Mouse (Mus musculus) ES-Bruce4 (cell line): ENCODE measurements around the gene Zfp512b. TPM values are rescaled to one million over a fixed set of nuclear protein-coding genes. Genes with fewer than 3 reads are reported as not detected.

Experiments
- H3K27ac ChIP-seq: 2 replicates; pipeline ENCODE4 v1.5.1; 2012; ENCODE audit warnings: low read length, inconsistent platforms; ENCODE audit not compliant: insufficient read depth
- H3K27me3 ChIP-seq: 2 replicates; pipeline ENCODE4 v1.6.1; 2012; ENCODE audit warnings: mild to moderate bottlenecking, low read length, inconsistent platforms; ENCODE audit not compliant: control insufficient read depth, poor library complexity, insufficient read depth, severe bottlenecking
- H3K36me3 ChIP-seq: 2 replicates; pipeline ENCODE4 v1.6.1; 2012; ENCODE audit warnings: inconsistent platforms, mild to moderate bottlenecking, low read length, moderate library complexity; ENCODE audit not compliant: control insufficient read depth, poor library complexity, insufficient read depth, severe bottlenecking
- H3K4me1 ChIP-seq: one replicate; pipeline ENCODE4 v1.8.1; 2011; ENCODE audit warnings: low read length; ENCODE audit not compliant: control insufficient read depth, insufficient read depth
- H3K4me3 ChIP-seq: 2 replicates; pipeline ENCODE4 v1.5.1; 2011; ENCODE audit warnings: low read depth, mild to moderate bottlenecking, low read length
- H3K9ac ChIP-seq: 2 replicates; pipeline ENCODE4 v1.6.1; 2012; ENCODE audit warnings: low read depth, mild to moderate bottlenecking, inconsistent platforms; ENCODE audit not compliant: poor library complexity, severe bottlenecking
- H3K9me3 ChIP-seq: replicated peaks from 2 replicates; pipeline ENCODE4 v1.6.1; 2012; ENCODE audit warnings: mild to moderate bottlenecking, low read length, inconsistent platforms; ENCODE audit not compliant: control insufficient read depth, poor library complexity, insufficient read depth, severe bottlenecking
- CTCF ChIP-seq: IDR thresholded peaks from one replicate; pipeline ENCODE4 v1.8.1; 2011; ENCODE audit warnings: low read depth, low read length
- EP300 ChIP-seq: IDR thresholded peaks from 2 replicates; pipeline ENCODE4 v1.6.1; 2011; ENCODE audit warnings: low read depth, low read length; ENCODE audit not compliant: insufficient read depth
- POLR2A ChIP-seq: IDR thresholded peaks from one replicate; pipeline ENCODE4 v1.8.1; 2011; ENCODE audit warnings: low read length; ENCODE audit not compliant: insufficient read depth
- polyA plus RNA-seq: library from polyadenylated mRNA; stranded (reverse); fragments of >200 nt; gene quantifications from 2 replicates; pipeline ENCODE4 v1.2.4, GENCODE M21; 2011; ENCODE audit warnings: low read depth; ENCODE audit not compliant: missing spikeins, insufficient read depth, insufficient read length

Zfp512b gene
- polyA plus RNA-seq, 1 experiment: 14.6 TPM

- Histone ChIP-seq H3K4me3 (no peak overlapping the region), H3K27ac (no peak overlapping the region), H3K9ac (no peak overlapping the region), H3K4me1 (no peaks in the 10 kb centered on the region), H3K27me3 (no peaks in the 10 kb centered on the region), H3K36me3 (no peaks in the 10 kb centered on the region; the same call in 1 of the 2 replicates), H3K9me3 (no peaks in the 10 kb centered on the region)
- no peak for TF ChIP-seq CTCF
- no peak for TF ChIP-seq EP300
- no peak for TF ChIP-seq POLR2A
These were observed 55.1 kb downstream of the Zfp512b start for GRCm38 (mm10) chr2:181537444-181538047.

- TF ChIP-seq POLR2A (no peak), CTCF (no peak), EP300 (no peak)
- Histone ChIP-seq H3K27ac (no peak overlapping the region), H3K9ac (no peak overlapping the region), H3K9me3 (no peaks in the 10 kb centered on the region), H3K36me3 (no peaks in the 10 kb centered on the region; the same call in 1 of the 2 replicates), H3K4me1 (no peaks in the 10 kb centered on the region), H3K4me3 (no peak overlapping the region), H3K27me3 (no peaks in the 10 kb centered on the region)
These were observed 56.2 kb downstream of the Zfp512b start for GRCm38 (mm10) chr2:181536410-181536809.

DNA sequence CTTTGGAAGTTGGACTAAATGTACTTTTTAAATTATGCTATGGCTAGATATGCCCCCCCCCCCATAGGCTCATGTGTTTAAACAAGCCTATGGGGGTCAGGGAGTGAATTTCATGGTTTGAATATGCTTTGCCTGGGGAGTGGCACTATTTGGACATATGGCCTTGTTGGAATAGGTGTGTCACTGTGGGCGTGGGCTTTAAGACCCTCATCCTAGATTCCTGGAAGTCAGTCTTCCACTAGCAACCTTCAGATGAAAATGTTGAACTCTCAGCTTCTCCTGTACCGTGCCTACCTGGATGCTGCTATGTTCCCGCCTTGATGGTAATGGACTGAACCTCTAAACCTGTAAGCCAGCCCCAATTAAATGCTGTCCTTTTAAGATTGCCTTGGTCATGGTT is 60.0 kb downstream of the Zfp512b start:
- Histone ChIP-seq H3K4me3 (no peak overlapping the region), H3K27me3 (no peaks in the 10 kb centered on the region), H3K4me1 (peaks cover 1% of the 10 kb centered on the region), H3K9ac (no peak overlapping the region), H3K27ac (no peak overlapping the region), H3K36me3 (peaks cover 2% of the 10 kb centered on the region), H3K9me3 (no peaks in the 10 kb centered on the region)
- no peak for TF ChIP-seq EP300
- no peak for TF ChIP-seq CTCF
- TF ChIP-seq POLR2A: no peak

Other genes starting within 250 kb of the Zfp512b start
- 11.5 and 13.5 TPM in 2 replicates for gene Zgpat, start 227.9 kb downstream of the Zfp512b start, polyA plus RNA-seq
- 29.1 and 35.4 TPM in 2 replicates for gene Arfrp1, start 227.4 kb downstream of the Zfp512b start, polyA plus RNA-seq
- gene Lime1, start 212.7 kb downstream of the Zfp512b start, polyA plus RNA-seq: 3.9 and 6.3 TPM in 2 replicates
- 4.3 and 5.4 TPM in 2 replicates for gene Zbtb46, start 133.4 kb downstream of the Zfp512b start, polyA plus RNA-seq
- gene Abhd16b, start 99.6 kb downstream of the Zfp512b start, polyA plus RNA-seq: not detected in 2 replicates
- 144 and 145 TPM in 2 replicates for gene Tpd52l2, start 95.7 kb downstream of the Zfp512b start, polyA plus RNA-seq
- gene Dnajc5, start 72.3 kb downstream of the Zfp512b start, polyA plus RNA-seq: 58.7 and 59.0 TPM in 2 replicates
- gene Uckl1, start 7.9 kb downstream of the Zfp512b start, polyA plus RNA-seq: 37.1 and 37.5 TPM in 2 replicates
- 80.1 and 80.4 TPM in 2 replicates for gene Prpf6, start 935 bp downstream of the Zfp512b start, polyA plus RNA-seq
- gene Samd10, start 6.4 kb upstream of the Zfp512b start, polyA plus RNA-seq: 12.5 and 14.7 TPM in 2 replicates
- gene Gm29797, start 64.2 kb upstream of the Zfp512b start, polyA plus RNA-seq: 1.2 and 1.6 TPM in 2 replicates
- gene Sox18, start 78.8 kb upstream of the Zfp512b start, polyA plus RNA-seq: 0.49 and 0.68 TPM in 2 replicates
- gene Tcea2, start 87.5 kb upstream of the Zfp512b start, polyA plus RNA-seq: 13.0 and 15.3 TPM in 2 replicates
- 36.3 and 46.5 TPM in 2 replicates for gene Rgs19, start 101.2 kb upstream of the Zfp512b start, polyA plus RNA-seq
- gene Lkaaear1, start 105.6 kb upstream of the Zfp512b start, polyA plus RNA-seq: not detected in 2 replicates
- 0.78 and 1.2 TPM in 2 replicates for gene Oprl1, start 122.2 kb upstream of the Zfp512b start, polyA plus RNA-seq
- 0.13 TPM in 1 of 2 replicates, not detected in the other for gene Myt1, start 170.5 kb upstream of the Zfp512b start, polyA plus RNA-seq
- 22.4 and 26.0 TPM in 2 replicates for gene Pcmtd2, start 245.1 kb upstream of the Zfp512b start, polyA plus RNA-seq